Mouse (Mus musculus): Measurements from ENCODE around the gene Abhd10. TPM values are rescaled to one million over a fixed set of nuclear protein-coding genes. Genes with fewer than 3 reads are reported as not detected.
A peak's percentile ranks its signal among the peaks of the same experiment; 100 is the strongest.

Gene Abhd10
- polyA plus RNA-seq (2016; fragmentation: Nextera tagmentation; extraction: Ambion mirVana): 41.8 and 42.8 TPM in 2 replicates

GRCm38 (mm10) chr16:45742615-45743476 is at the start of gene Abhd10:
Gene Abhd10, minus strand, starts transcription at chr16:45742955.
- H3K4me3 ChIP-seq: peak within 1 kb of the TSS; percentile 80
- H3K4me2 ChIP-seq (replicated peaks): peak within 1 kb of the TSS; percentile 63
- 1% methylated on average over 51 of the region's 51 CpGs for WGBS
- H3K9ac ChIP-seq: peak within 1 kb of the TSS; percentile 91
- peaks cover 13% of the 10 kb centered on the region for H3K4me1 ChIP-seq
- peaks cover 4% of the 10 kb centered on the region; the same call in 1 of the 2 replicates for H3K36me3 ChIP-seq
- H3K27me3 ChIP-seq: no peaks in the 10 kb centered on the region
- no peaks in the 10 kb centered on the region for H3K9me3 ChIP-seq (replicated peaks)
- peak within 1 kb of the TSS; percentile 92 for H3K27ac ChIP-seq
- peak; percentile 98 for ATAC-seq (ENCODE audit: low FRiP score)

- Histone ChIP-seq H3K27ac (no peak overlapping the region), H3K27me3 (no peaks in the 10 kb centered on the region), H3K4me1 (no peaks in the 10 kb centered on the region), H3K9me3 (replicated peaks) (no peaks in the 10 kb centered on the region), H3K36me3 (peaks cover 8% of the 10 kb centered on the region; the same call in 1 of the 2 replicates), H3K4me3 (no peak overlapping the region), H3K4me2 (replicated peaks) (no peak overlapping the region), H3K9ac (no peak overlapping the region)
- 66% methylated on average over 5 of the region's 5 CpGs for WGBS
- ATAC-seq (ENCODE audit: low FRiP score): no peak
These were observed 48.5 kb upstream of the Abhd10 start for GRCm38 (mm10) chr16:45791286-45791685.

GRCm38 (mm10) chr16:45789311-45789710 is 46.6 kb upstream of the Abhd10 start:
- Histone ChIP-seq H3K4me2 (replicated peaks) (no peak overlapping the region), H3K27ac (no peak overlapping the region), H3K27me3 (no peaks in the 10 kb centered on the region), H3K4me1 (no peaks in the 10 kb centered on the region), H3K9ac (no peak overlapping the region), H3K9me3 (replicated peaks) (no peaks in the 10 kb centered on the region), H3K4me3 (no peak overlapping the region), H3K36me3 (peaks cover 8% of the 10 kb centered on the region; the same call in 1 of the 2 replicates)
- WGBS: 85% methylated on average over 2 of the region's 2 CpGs
- no peak for ATAC-seq (ENCODE audit: low FRiP score)

GRCm38 (mm10) chr16:45787650-45788049 is 44.9 kb upstream of the Abhd10 start:
- Histone ChIP-seq H3K4me3 (no peak overlapping the region), H3K4me2 (replicated peaks) (no peak overlapping the region), H3K27ac (no peak overlapping the region), H3K9ac (no peak overlapping the region), H3K36me3 (peaks cover 7% of the 10 kb centered on the region; the same call in 1 of the 2 replicates), H3K27me3 (no peaks in the 10 kb centered on the region), H3K4me1 (no peaks in the 10 kb centered on the region), H3K9me3 (replicated peaks) (no peaks in the 10 kb centered on the region)
- 92% methylated on average over 6 of the region's 6 CpGs for WGBS
- no peak for ATAC-seq (ENCODE audit: low FRiP score)

- WGBS: 40% methylated on average over 8 of the region's 8 CpGs
These were observed 43.9 kb upstream of the Abhd10 start for GRCm38 (mm10) chr16:45786639-45787038.

GRCm38 (mm10) chr16:45780001-45780400 is 37.2 kb upstream of the Abhd10 start:
- Histone ChIP-seq H3K36me3 (peaks cover 37% of the 10 kb centered on the region), H3K4me2 (replicated peaks) (no peak overlapping the region), H3K4me1 (no peaks in the 10 kb centered on the region), H3K27me3 (no peaks in the 10 kb centered on the region), H3K9me3 (replicated peaks) (no peaks in the 10 kb centered on the region), H3K27ac (no peak overlapping the region), H3K4me3 (no peak overlapping the region), H3K9ac (no peak overlapping the region)
- 77% methylated on average over 6 of the region's 6 CpGs for WGBS
- ATAC-seq (ENCODE audit: low FRiP score): no peak

More at GRCm38 (mm10) chr16:45786639-45787038, 43.9 kb upstream of the Abhd10 start:
- Histone ChIP-seq H3K4me1 (no peaks in the 10 kb centered on the region), H3K27me3 (no peaks in the 10 kb centered on the region), H3K9ac (no peak overlapping the region), H3K36me3 (peaks cover 6% of the 10 kb centered on the region; the same call in 1 of the 2 replicates), H3K9me3 (replicated peaks) (no peaks in the 10 kb centered on the region), H3K27ac (no peak overlapping the region), H3K4me2 (replicated peaks) (no peak overlapping the region), H3K4me3 (no peak overlapping the region)
- no peak for ATAC-seq (ENCODE audit: low FRiP score)

- Histone ChIP-seq H3K9ac (no peak overlapping the region), H3K27me3 (no peaks in the 10 kb centered on the region), H3K36me3 (peaks cover 41% of the 10 kb centered on the region), H3K4me3 (no peak overlapping the region), H3K4me2 (replicated peaks) (no peak overlapping the region), H3K4me1 (no peaks in the 10 kb centered on the region), H3K27ac (no peak overlapping the region), H3K9me3 (replicated peaks) (no peaks in the 10 kb centered on the region)
- ATAC-seq (ENCODE audit: low FRiP score): no peak
- WGBS: 86% methylated on average over 5 of the region's 5 CpGs
These were observed 32.1 kb upstream of the Abhd10 start for GRCm38 (mm10) chr16:45774813-45775212.

- H3K9me3 ChIP-seq (replicated peaks): no peaks in the 10 kb centered on the region
- 87% methylated on average over 6 of the region's 6 CpGs for WGBS
- H3K9ac ChIP-seq: no peak overlapping the region
- no peak for ATAC-seq (ENCODE audit: low FRiP score)
- no peak overlapping the region for H3K27ac ChIP-seq
- H3K36me3 ChIP-seq: peaks cover 19% of the 10 kb centered on the region; the same call in 1 of the 2 replicates
- no peaks in the 10 kb centered on the region for H3K27me3 ChIP-seq
- H3K4me3 ChIP-seq: no peak overlapping the region
- H3K4me1 ChIP-seq: no peaks in the 10 kb centered on the region
- no peak overlapping the region for H3K4me2 ChIP-seq (replicated peaks)
These were observed 28.2 kb upstream of the Abhd10 start for GRCm38 (mm10) chr16:45770914-45771313.

GRCm38 (mm10) chr16:45767853-45768640 is 25.3 kb upstream of the Abhd10 start:
- H3K4me1 ChIP-seq: no peaks in the 10 kb centered on the region
- no peaks in the 10 kb centered on the region for H3K27me3 ChIP-seq
- 0 out of 2 replicates have a peak overlapping the region, but pooled peaks have one; percentile 7 for H3K27ac ChIP-seq
- H3K36me3 ChIP-seq: peaks cover 15% of the 10 kb centered on the region; the same call in 1 of the 2 replicates
- no peak overlapping the region for H3K4me3 ChIP-seq
- no peak overlapping the region for H3K9ac ChIP-seq
- no peak for ATAC-seq (ENCODE audit: low FRiP score)
- 62% methylated on average over 10 of the region's 10 CpGs for WGBS
- no peak overlapping the region for H3K4me2 ChIP-seq (replicated peaks)
- H3K9me3 ChIP-seq (replicated peaks): no peaks in the 10 kb centered on the region

GRCm38 (mm10) chr16:45767434-45767833 is 24.7 kb upstream of the Abhd10 start:
- no peak overlapping the region for H3K4me3 ChIP-seq
- H3K9me3 ChIP-seq (replicated peaks): no peaks in the 10 kb centered on the region
- no peak overlapping the region for H3K9ac ChIP-seq
- H3K4me1 ChIP-seq: no peaks in the 10 kb centered on the region
- no peak overlapping the region for H3K4me2 ChIP-seq (replicated peaks)
- WGBS: 70% methylated on average over 4 of the region's 4 CpGs
- H3K27ac ChIP-seq: no peak overlapping the region
- peaks cover 18% of the 10 kb centered on the region; the same call in 1 of the 2 replicates for H3K36me3 ChIP-seq
- no peak for ATAC-seq (ENCODE audit: low FRiP score)
- no peaks in the 10 kb centered on the region for H3K27me3 ChIP-seq

GRCm38 (mm10) chr16:45765801-45766494 is 23.2 kb upstream of the Abhd10 start:
- peaks cover 13% of the 10 kb centered on the region; the same call in 1 of the 2 replicates for H3K36me3 ChIP-seq
- H3K4me1 ChIP-seq: no peaks in the 10 kb centered on the region
- 83% methylated on average over 7 of the region's 7 CpGs for WGBS
- no peak overlapping the region for H3K4me3 ChIP-seq
- ATAC-seq (ENCODE audit: low FRiP score): no peak
- no peak overlapping the region for H3K9ac ChIP-seq
- H3K27ac ChIP-seq: no peak overlapping the region
- no peaks in the 10 kb centered on the region for H3K27me3 ChIP-seq
- no peaks in the 10 kb centered on the region for H3K9me3 ChIP-seq (replicated peaks)
- no peak overlapping the region for H3K4me2 ChIP-seq (replicated peaks)

GRCm38 (mm10) chr16:45765102-45765501 is 22.3 kb upstream of the Abhd10 start:
- Histone ChIP-seq H3K9ac (no peak overlapping the region), H3K27ac (no peak overlapping the region), H3K36me3 (peaks cover 5% of the 10 kb centered on the region; the same call in 1 of the 2 replicates), H3K4me1 (no peaks in the 10 kb centered on the region), H3K4me2 (replicated peaks) (no peak overlapping the region), H3K27me3 (no peaks in the 10 kb centered on the region), H3K9me3 (replicated peaks) (no peaks in the 10 kb centered on the region), H3K4me3 (no peak overlapping the region)
- 95% methylated on average over 3 of the region's 3 CpGs for WGBS
- ATAC-seq (ENCODE audit: low FRiP score): no peak
